Mouse (Mus musculus) bone marrow, adult 2 months (tissue): Measurements from ENCODE around the gene Atpaf2.

ENCODE experiments used
- CTCF ChIP-seq: fragments of 200-500 bp; IDR thresholded peaks from 2 replicates; pipeline ENCODE4 v1.5.1; 2011; ENCODE audit warnings: low read length, control low read depth; ENCODE audit not compliant: control insufficient read depth, insufficient read depth
- POLR2A ChIP-seq: fragments of 200-500 bp; IDR thresholded peaks from 2 replicates; pipeline ENCODE4 v1.6.1; 2011; ENCODE audit warnings: low read depth, mild to moderate bottlenecking, control low read depth, low read length, borderline replicate concordance; ENCODE audit not compliant: control insufficient read depth

DNA sequence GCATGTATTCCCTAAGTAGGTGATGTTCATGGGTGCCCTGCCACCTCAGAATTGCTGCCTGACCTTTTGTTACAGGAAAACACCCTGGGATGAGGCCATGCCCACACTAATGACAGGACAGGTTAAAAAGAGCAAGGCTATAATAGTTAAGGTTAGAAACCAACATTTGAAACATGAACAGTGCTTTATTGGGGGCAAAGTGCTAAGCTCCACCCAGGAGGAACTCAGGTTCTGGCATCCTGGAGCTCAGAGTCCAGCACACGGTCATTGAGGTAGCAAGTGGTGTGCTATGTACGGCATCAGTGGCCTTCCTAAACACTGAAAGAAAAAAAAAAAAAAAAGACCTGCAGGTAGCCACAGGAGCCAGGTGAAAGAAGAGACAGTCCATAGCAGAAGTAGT lies 30.3 kb downstream of the Atpaf2 start:
- TF ChIP-seq CTCF = no peak
- no peak for TF ChIP-seq POLR2A
